Mouse (Mus musculus): Measurements from ENCODE around the gene Emc1. TPM values are rescaled to one million over a fixed set of nuclear protein-coding genes. Genes with fewer than 3 reads are reported as not detected.

Gene Emc1
- polyA plus RNA-seq (2014; fragmentation: Nextera tagmentation; extraction: Ambion mirVana) = 33.5 and 35.2 TPM in 2 replicates

DNA sequence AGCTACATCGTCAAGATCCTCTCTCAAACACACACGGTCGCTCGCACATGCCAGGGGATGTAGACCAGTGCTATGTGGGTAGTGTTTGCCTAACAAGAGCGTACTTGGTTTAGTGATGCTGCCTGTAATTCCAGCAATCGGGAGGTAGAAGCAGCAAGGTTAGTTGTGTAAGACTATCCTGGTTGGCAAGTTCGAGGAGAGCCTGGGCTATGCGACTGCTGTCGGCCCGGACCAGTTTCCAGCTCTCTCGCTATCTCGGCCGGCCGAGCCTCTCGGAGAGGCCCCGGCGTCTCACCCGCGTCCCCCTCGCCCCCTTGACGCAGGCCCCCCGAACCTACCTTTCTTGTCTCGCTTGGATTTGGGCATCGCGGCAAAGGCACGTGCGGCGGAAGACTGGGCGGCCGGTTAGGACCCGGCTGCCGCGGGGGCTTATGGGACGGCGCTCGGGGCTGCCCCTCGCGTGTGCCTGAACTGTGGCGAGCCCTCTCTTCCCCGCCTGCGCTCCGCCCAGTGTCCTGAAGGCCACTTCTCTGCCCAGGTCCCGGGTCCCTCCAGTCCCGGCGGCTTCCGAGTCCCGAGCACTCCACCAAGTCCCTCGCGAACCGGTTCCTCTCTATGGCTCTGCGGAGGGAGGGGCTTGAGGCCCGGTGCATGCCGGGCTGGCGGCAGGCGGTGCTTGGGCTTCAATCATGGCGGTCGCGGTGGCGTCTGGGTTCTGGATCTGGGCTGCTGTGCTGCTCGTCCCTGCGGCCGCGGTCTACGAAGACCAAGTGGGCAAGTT lies at the start of gene Emc1, which contains the start of the genes Mrto4 and Ubr4:
Emc1 (plus strand) TSS at position 657 of the 781 bp plus-strand sequence.
Mrto4 (minus strand) TSS at position 646 of the 781 bp plus-strand sequence.
Ubr4 (plus strand) TSS at position 679 of the 781 bp plus-strand sequence.
- no peaks in the 10 kb centered on the region for H3K9me3 ChIP-seq (ENCODE audit: control insufficient read depth, low read length)
- H3K4me2 ChIP-seq (ENCODE audit: low read length) = peak within 1 kb of the TSS; percentile 89
- no peaks in the 10 kb centered on the region for H3K27me3 ChIP-seq (ENCODE audit: control insufficient read depth, insufficient read depth, low read length)
- peak; percentile 91 for DNase-seq
- peaks cover 14% of the 10 kb centered on the region for H3K4me1 ChIP-seq (ENCODE audit: control insufficient read depth, insufficient read depth, low read length)
- H3K27ac ChIP-seq (replicated peaks; ENCODE audit: low read depth, low read length) = peak within 1 kb of the TSS; percentile 96
- H3K9ac ChIP-seq (replicated peaks; ENCODE audit: low read length) = peak within 1 kb of the TSS; percentile 87
- H3K4me3 ChIP-seq (replicated peaks; ENCODE audit: low read depth, low read length) = peak within 1 kb of the TSS; percentile 67
- peak; percentile 94 for ATAC-seq (ENCODE audit: low FRiP score, low TSS enrichment)
- peaks cover 55% of the 10 kb centered on the region for H3K36me3 ChIP-seq (ENCODE audit: control insufficient read depth, insufficient read depth, low read length)
- under 1% methylated on average over 64 of the region's 64 CpGs for WGBS

- H3K9ac ChIP-seq (replicated peaks; ENCODE audit: low read length) = no peak overlapping the region
- H3K27me3 ChIP-seq (ENCODE audit: control insufficient read depth, insufficient read depth, low read length) = no peaks in the 10 kb centered on the region
- no peak for ATAC-seq (ENCODE audit: low FRiP score, low TSS enrichment)
- no peak overlapping the region for H3K4me2 ChIP-seq (ENCODE audit: low read length)
- no peak for DNase-seq
- no peak overlapping the region for H3K27ac ChIP-seq (replicated peaks; ENCODE audit: low read depth, low read length)
- peaks cover 37% of the 10 kb centered on the region for H3K36me3 ChIP-seq (ENCODE audit: control insufficient read depth, insufficient read depth, low read length)
- peaks cover 7% of the 10 kb centered on the region for H3K4me1 ChIP-seq (ENCODE audit: control insufficient read depth, insufficient read depth, low read length)
- no peaks in the 10 kb centered on the region for H3K9me3 ChIP-seq (ENCODE audit: control insufficient read depth, low read length)
- no peak overlapping the region for H3K4me3 ChIP-seq (replicated peaks; ENCODE audit: low read depth, low read length)
- WGBS = 94% methylated on average over 3 of the region's 3 CpGs
Observed at GRCm38 (mm10) chr4:139305521-139305920, 46.9 kb upstream of the Emc1 start.

- DNase-seq = no peak
- no peak overlapping the region for H3K9ac ChIP-seq (replicated peaks; ENCODE audit: low read length)
- H3K4me1 ChIP-seq (ENCODE audit: control insufficient read depth, insufficient read depth, low read length) = peaks cover 17% of the 10 kb centered on the region
- no peak overlapping the region for H3K4me2 ChIP-seq (ENCODE audit: low read length)
- no peak for ATAC-seq (ENCODE audit: low FRiP score, low TSS enrichment)
- H3K4me3 ChIP-seq (replicated peaks; ENCODE audit: low read depth, low read length) = no peak overlapping the region
- no peaks in the 10 kb centered on the region for H3K27me3 ChIP-seq (ENCODE audit: control insufficient read depth, insufficient read depth, low read length)
- WGBS = 86% methylated on average over 5 of the region's 5 CpGs
- H3K9me3 ChIP-seq (ENCODE audit: control insufficient read depth, low read length) = no peaks in the 10 kb centered on the region
- H3K36me3 ChIP-seq (ENCODE audit: control insufficient read depth, insufficient read depth, low read length) = peaks cover 19% of the 10 kb centered on the region
- no peak overlapping the region for H3K27ac ChIP-seq (replicated peaks; ENCODE audit: low read depth, low read length)
Observed at GRCm38 (mm10) chr4:139307916-139308315, 44.5 kb upstream of the Emc1 start.

DNA sequence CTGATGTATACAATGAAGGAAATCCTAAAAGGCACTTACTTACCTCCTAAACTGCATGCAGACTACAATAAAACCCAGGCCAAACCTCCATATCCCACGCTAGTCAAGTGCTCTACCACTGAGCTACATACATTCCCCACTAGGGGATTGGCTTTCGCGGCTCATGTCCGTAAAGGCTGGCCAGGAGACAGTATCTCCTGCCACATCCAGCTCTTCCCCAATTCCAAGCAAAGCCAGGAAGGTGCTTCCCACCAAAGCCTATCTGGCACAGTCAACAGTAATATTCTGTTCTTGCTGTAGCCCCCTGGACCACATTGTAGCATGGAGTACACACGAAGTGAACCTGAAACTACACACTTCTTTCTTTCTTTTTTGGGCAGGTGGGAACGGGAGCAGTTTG lies 42.7 kb upstream of the Emc1 start:
- peak overlapping the region; percentile 85 for H3K9ac ChIP-seq (replicated peaks; ENCODE audit: low read length)
- peaks cover 27% of the 10 kb centered on the region for H3K36me3 ChIP-seq (ENCODE audit: control insufficient read depth, insufficient read depth, low read length)
- DNase-seq = no peak
- peak overlapping the region; percentile 91 for H3K4me3 ChIP-seq (replicated peaks; ENCODE audit: low read depth, low read length)
- no peaks in the 10 kb centered on the region for H3K9me3 ChIP-seq (ENCODE audit: control insufficient read depth, low read length)
- ATAC-seq (ENCODE audit: low FRiP score, low TSS enrichment) = no peak
- no peak overlapping the region for H3K27ac ChIP-seq (replicated peaks; ENCODE audit: low read depth, low read length)
- peaks cover 17% of the 10 kb centered on the region for H3K4me1 ChIP-seq (ENCODE audit: control insufficient read depth, insufficient read depth, low read length)
- peak overlapping the region; percentile 96 for H3K4me2 ChIP-seq (ENCODE audit: low read length)
- no peaks in the 10 kb centered on the region for H3K27me3 ChIP-seq (ENCODE audit: control insufficient read depth, insufficient read depth, low read length)
- 18% methylated on average over 6 of the region's 6 CpGs for WGBS

DNA sequence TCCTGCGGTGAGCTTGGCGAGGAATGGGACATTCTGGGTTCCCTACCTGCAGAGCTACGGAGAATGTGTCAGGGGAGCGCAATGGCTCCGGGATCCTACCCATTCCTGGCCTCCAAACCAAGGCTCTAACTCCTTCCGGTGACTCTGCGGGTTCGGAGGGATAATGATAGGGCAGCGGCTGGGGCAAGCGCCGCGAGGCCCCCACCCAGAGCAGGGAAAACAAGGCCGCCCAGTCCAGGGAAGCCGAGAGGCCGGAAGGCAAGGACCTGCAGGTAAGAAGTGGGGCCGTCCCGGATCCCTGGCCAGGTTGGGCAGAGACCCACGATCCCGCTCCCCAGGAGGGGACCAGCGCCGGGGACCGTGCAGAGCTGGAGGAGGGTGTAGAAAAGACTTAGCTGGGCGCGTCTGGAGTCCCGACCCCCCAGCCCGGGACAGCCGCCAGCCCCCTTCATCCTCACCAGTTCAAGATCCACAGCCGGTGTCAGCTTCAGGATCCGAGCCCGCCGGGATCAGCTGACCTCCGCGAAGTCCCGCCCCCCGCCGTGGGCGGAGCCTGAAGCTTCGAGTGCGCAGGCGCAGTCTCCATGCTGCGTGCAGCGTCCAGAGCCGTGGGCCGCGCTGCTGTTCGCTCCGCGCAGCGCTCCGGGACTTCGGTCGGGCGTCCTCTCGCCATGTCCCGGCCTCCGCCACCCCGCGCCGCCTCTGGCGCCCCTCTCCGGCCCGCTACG lies 42.1 kb upstream of the Emc1 start, which contains the start of the genes Pqlc2 and Akr7a5:
Pqlc2 (minus strand) TSS at position 538 of the 728 bp plus-strand sequence.
Akr7a5 (plus strand) TSS at position 574 of the 728 bp plus-strand sequence.
- DNase-seq = peak; percentile 99
- Histone ChIP-seq H3K4me2 (ENCODE audit: low read length) (peak within 1 kb of the TSS; percentile 96), H3K9ac (replicated peaks; ENCODE audit: low read length) (peak within 1 kb of the TSS; percentile 85), H3K9me3 (ENCODE audit: control insufficient read depth, low read length) (no peaks in the 10 kb centered on the region), H3K4me3 (replicated peaks; ENCODE audit: low read depth, low read length) (peak within 1 kb of the TSS; percentile 91), H3K27ac (replicated peaks; ENCODE audit: low read depth, low read length) (peak within 1 kb of the TSS; percentile 73), H3K27me3 (ENCODE audit: control insufficient read depth, insufficient read depth, low read length) (no peaks in the 10 kb centered on the region), H3K4me1 (ENCODE audit: control insufficient read depth, insufficient read depth, low read length) (peaks cover 17% of the 10 kb centered on the region), H3K36me3 (ENCODE audit: control insufficient read depth, insufficient read depth, low read length) (peaks cover 28% of the 10 kb centered on the region)
- WGBS = under 1% methylated on average over 63 of the region's 63 CpGs
- ATAC-seq (ENCODE audit: low FRiP score, low TSS enrichment) = peak; percentile 92

GRCm38 (mm10) chr4:139310899-139311701 lies 41.3 kb upstream of the Emc1 start:
- DNase-seq (no peak), ATAC-seq (ENCODE audit: low FRiP score, low TSS enrichment) (peak; percentile 76; the same call in 1 of the 2 replicates)
- H3K36me3 ChIP-seq (ENCODE audit: control insufficient read depth, insufficient read depth, low read length) = peaks cover 23% of the 10 kb centered on the region
- peak overlapping the region; percentile 96 for H3K4me2 ChIP-seq (ENCODE audit: low read length)
- 1% methylated on average over 53 of the region's 53 CpGs for WGBS
- H3K4me3 ChIP-seq (replicated peaks; ENCODE audit: low read depth, low read length) = peak overlapping the region; percentile 91
- no peaks in the 10 kb centered on the region for H3K27me3 ChIP-seq (ENCODE audit: control insufficient read depth, insufficient read depth, low read length)
- H3K9ac ChIP-seq (replicated peaks; ENCODE audit: low read length) = peak overlapping the region; percentile 85
- peak overlapping the region; percentile 73 for H3K27ac ChIP-seq (replicated peaks; ENCODE audit: low read depth, low read length)
- H3K4me1 ChIP-seq (ENCODE audit: control insufficient read depth, insufficient read depth, low read length) = peaks cover 17% of the 10 kb centered on the region
- H3K9me3 ChIP-seq (ENCODE audit: control insufficient read depth, low read length) = no peaks in the 10 kb centered on the region

DNA sequence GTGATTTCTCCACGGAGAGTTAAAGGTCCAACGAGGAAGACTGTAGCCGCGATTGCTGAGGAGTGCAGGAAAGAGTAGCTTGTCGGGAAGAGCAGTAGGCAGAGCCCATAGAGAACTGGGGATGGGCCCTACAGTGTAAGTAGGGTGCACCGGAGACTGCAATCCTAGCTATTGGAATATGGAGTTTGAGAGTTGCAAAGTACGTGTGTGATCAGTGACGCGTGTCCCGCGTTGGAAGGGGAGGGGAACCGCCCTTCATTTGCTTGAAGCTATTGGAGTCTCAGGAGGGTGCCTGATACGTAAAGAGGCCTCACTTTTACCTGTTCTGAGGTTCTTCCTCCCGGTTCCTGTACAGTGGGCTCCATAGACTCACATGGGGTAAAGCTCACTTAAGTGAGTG lies 40.7 kb upstream of the Emc1 start:
- Histone ChIP-seq H3K27me3 (ENCODE audit: control insufficient read depth, insufficient read depth, low read length) (no peaks in the 10 kb centered on the region), H3K36me3 (ENCODE audit: control insufficient read depth, insufficient read depth, low read length) (peaks cover 19% of the 10 kb centered on the region), H3K4me1 (ENCODE audit: control insufficient read depth, insufficient read depth, low read length) (peaks cover 17% of the 10 kb centered on the region), H3K27ac (replicated peaks; ENCODE audit: low read depth, low read length) (no peak overlapping the region), H3K9ac (replicated peaks; ENCODE audit: low read length) (peak overlapping the region; percentile 85), H3K4me3 (replicated peaks; ENCODE audit: low read depth, low read length) (peak overlapping the region; percentile 91), H3K9me3 (ENCODE audit: control insufficient read depth, low read length) (no peaks in the 10 kb centered on the region), H3K4me2 (ENCODE audit: low read length) (peak overlapping the region; percentile 96)
- DNase-seq (no peak), ATAC-seq (ENCODE audit: low FRiP score, low TSS enrichment) (no peak)
- 13% methylated on average over 14 of the region's 14 CpGs for WGBS

GRCm38 (mm10) chr4:139312632-139313031 lies 39.8 kb upstream of the Emc1 start:
- peak; percentile 61 for DNase-seq
- peaks cover 17% of the 10 kb centered on the region for H3K4me1 ChIP-seq (ENCODE audit: control insufficient read depth, insufficient read depth, low read length)
- no peak overlapping the region for H3K4me2 ChIP-seq (ENCODE audit: low read length)
- no peak for ATAC-seq (ENCODE audit: low FRiP score, low TSS enrichment)
- H3K9me3 ChIP-seq (ENCODE audit: control insufficient read depth, low read length) = no peaks in the 10 kb centered on the region
- H3K27ac ChIP-seq (replicated peaks; ENCODE audit: low read depth, low read length) = no peak overlapping the region
- H3K27me3 ChIP-seq (ENCODE audit: control insufficient read depth, insufficient read depth, low read length) = no peaks in the 10 kb centered on the region
- no peak overlapping the region for H3K4me3 ChIP-seq (replicated peaks; ENCODE audit: low read depth, low read length)
- no peak overlapping the region for H3K9ac ChIP-seq (replicated peaks; ENCODE audit: low read length)
- peaks cover 29% of the 10 kb centered on the region for H3K36me3 ChIP-seq (ENCODE audit: control insufficient read depth, insufficient read depth, low read length)
- 58% methylated on average over 4 of the region's 4 CpGs for WGBS
